Mouse (Mus musculus) liver, embryonic 12.5 days (tissue): ENCODE measurements around the gene Timp4. TPM values are rescaled to one million over a fixed set of nuclear protein-coding genes. Genes with fewer than 3 reads are reported as not detected.
A peak's percentile ranks its signal among the peaks of the same experiment; 100 is the strongest.

Experiments used
- ATAC-seq: fragments of 200-750 bp; cut with Nextera tagmentation; 2 replicates; pipeline ENCODE4 v1.8.0; 2017; ENCODE audit warnings: moderate number of reproducible peaks, mild to moderate bottlenecking, moderate library complexity
- H3K27ac ChIP-seq: fragments of 300-500 bp; sonication (generic); 2 replicates; pipeline ENCODE4 v1.5.1; 2016; ENCODE audit warnings: mild to moderate bottlenecking
- H3K27me3 ChIP-seq: fragments of 300-500 bp; sonication (generic); replicated peaks from 2 replicates; pipeline ENCODE4 v1.6.1; 2016; ENCODE audit warnings: mild to moderate bottlenecking, moderate library complexity
- H3K36me3 ChIP-seq: fragments of 300-500 bp; sonication (generic); 2 replicates; pipeline ENCODE4 v1.6.1; 2016; ENCODE audit warnings: mild to moderate bottlenecking, moderate library complexity
- H3K4me1 ChIP-seq: fragments of 300-500 bp; sonication (generic); 2 replicates; pipeline ENCODE4 v1.6.1; 2016
- H3K4me2 ChIP-seq: fragments of 300-500 bp; sonication (generic); 2 replicates; pipeline ENCODE4 v1.6.1; 2016; ENCODE audit warnings: mild to moderate bottlenecking, moderate library complexity
- H3K4me3 ChIP-seq: fragments of 300-500 bp; sonication (generic); 2 replicates; pipeline ENCODE4 v1.5.1; 2016; ENCODE audit warnings: mild to moderate bottlenecking, moderate library complexity
- H3K9ac ChIP-seq: fragments of 300-500 bp; sonication (generic); 2 replicates; pipeline ENCODE4 v1.6.1; 2016; ENCODE audit warnings: mild to moderate bottlenecking, moderate library complexity
- H3K9me3 ChIP-seq: fragments of 300-500 bp; sonication (generic); replicated peaks from 2 replicates; pipeline ENCODE4 v1.6.1; 2016; ENCODE audit warnings: mild to moderate bottlenecking, moderate library complexity
- WGBS: fragments of 180-500 bp; shearing (Covaris S2); methylation state at CpG from one replicate; pipeline ENCODE4 v1.1.7; 2016; ENCODE audit not compliant: insufficient replicate concordance; 5-methylcytosine and 5-hydroxymethylcytosine counted together
- polyA plus RNA-seq: library from polyadenylated mRNA; unstranded; fragments of >200 nt; fragmentation: Nextera tagmentation; extraction: Ambion mirVana; gene quantifications from 2 replicates; pipeline ENCODE4 v1.2.1, GENCODE M21; 2016

Gene Timp4
- polyA plus RNA-seq = 0.02 TPM in 1 of 2 replicates, not detected in the other

DNA sequence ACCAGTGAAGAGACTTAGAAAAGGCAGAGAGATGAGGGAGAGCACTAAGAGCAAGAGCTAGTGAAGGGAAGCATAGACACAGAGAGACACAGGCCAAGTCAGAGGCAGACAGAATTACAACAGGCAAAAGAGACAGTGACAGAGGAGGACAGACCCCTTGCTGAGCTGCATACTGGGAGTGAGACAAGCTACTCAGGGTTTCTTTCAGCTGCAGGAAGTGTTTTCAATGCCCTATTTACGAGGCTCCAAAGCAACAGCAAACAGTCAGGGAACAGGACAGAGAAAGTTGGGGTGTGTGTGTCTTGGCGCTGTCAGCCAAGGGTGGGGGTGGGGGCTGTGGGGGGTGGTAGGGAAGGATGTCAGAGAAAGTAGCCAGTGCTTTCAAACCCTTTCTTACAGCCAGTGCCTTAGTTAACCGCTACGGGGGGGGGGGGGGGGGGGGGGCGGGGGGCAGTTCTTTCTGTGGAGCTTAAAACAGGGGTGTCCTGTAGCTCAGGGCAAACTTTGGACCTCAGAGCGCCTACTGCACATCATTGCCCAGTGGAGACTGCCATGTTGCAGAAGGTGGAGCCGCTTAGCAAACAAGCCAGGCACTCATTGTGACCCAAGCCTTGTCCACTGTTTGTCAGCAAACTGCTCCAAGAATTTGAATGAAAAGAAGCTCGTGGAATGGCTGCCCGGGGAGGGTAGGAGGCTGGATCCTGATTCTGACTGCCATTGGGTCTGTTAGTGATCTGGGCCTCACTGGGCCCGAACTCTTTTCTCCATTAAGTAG is at the start of gene Timp4:
TSS of gene Timp4 (minus strand) at position 107 of the 775 bp plus-strand sequence.
- Histone ChIP-seq H3K36me3 (no peaks in the 10 kb centered on the region), H3K4me1 (0 out of 2 replicates have a peak, but pooled peaks cover 4% of the 10 kb centered on the region), H3K27me3 (0 out of 2 replicates have a peak, but pooled peaks cover 6% of the 10 kb centered on the region), H3K27ac (no peak within 1 kb of the TSS), H3K4me2 (peak within 1 kb of the TSS; percentile 36), H3K9me3 (no peaks in the 10 kb centered on the region), H3K4me3 (no peak within 1 kb of the TSS), H3K9ac (no peak within 1 kb of the TSS)
- 46% methylated on average over 7 of the region's 10 CpGs for WGBS
- ATAC-seq = no peak

GRCm38 (mm10) chr6:115293877-115294276 is 41.9 kb upstream of the Timp4 start:
- Histone ChIP-seq H3K4me2 (no peak overlapping the region), H3K9me3 (no peaks in the 10 kb centered on the region), H3K27ac (no peak overlapping the region), H3K4me1 (no peaks in the 10 kb centered on the region), H3K9ac (no peak overlapping the region), H3K4me3 (no peak overlapping the region), H3K27me3 (no peaks in the 10 kb centered on the region), H3K36me3 (no peaks in the 10 kb centered on the region)
- 69% methylated on average over 2 of the region's 2 CpGs for WGBS
- no peak for ATAC-seq

GRCm38 (mm10) chr6:115292621-115293020 is 40.6 kb upstream of the Timp4 start:
- Histone ChIP-seq H3K27me3 (no peaks in the 10 kb centered on the region), H3K4me3 (no peak overlapping the region), H3K27ac (no peak overlapping the region), H3K9ac (no peak overlapping the region), H3K4me2 (no peak overlapping the region), H3K36me3 (no peaks in the 10 kb centered on the region), H3K9me3 (no peaks in the 10 kb centered on the region), H3K4me1 (no peaks in the 10 kb centered on the region)
- ATAC-seq = no peak
- WGBS = 59% methylated on average over 6 of the region's 6 CpGs

- no peaks in the 10 kb centered on the region for H3K9me3 ChIP-seq
- WGBS = 73% methylated on average over 6 of the region's 6 CpGs
Measured at GRCm38 (mm10) chr6:115291823-115292222, 39.8 kb upstream of the Timp4 start.

DNA sequence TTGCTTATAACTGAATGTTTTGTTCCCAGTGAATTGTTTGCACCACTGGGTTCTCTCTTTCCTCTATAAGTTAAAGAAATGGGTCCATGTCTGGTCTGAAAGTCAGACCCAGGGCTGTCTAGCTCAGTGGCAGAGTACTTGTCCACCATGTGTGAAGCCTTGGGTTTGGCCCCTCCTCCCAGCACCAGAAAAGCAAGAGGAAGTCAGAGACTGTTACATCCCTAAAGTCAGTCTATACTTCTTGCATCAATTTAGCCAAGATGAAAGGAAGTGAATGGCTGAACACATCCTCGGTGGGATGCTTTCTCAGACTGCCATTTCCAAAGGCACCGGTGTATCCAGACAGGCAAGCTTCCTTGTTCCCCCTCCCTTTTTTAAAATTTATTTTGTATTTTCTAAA is 39.1 kb upstream of the Timp4 start:
- H3K9me3 ChIP-seq = no peaks in the 10 kb centered on the region
- WGBS = 50% methylated on average over 2 of the region's 2 CpGs
- H3K9ac ChIP-seq = no peak overlapping the region
- no peaks in the 10 kb centered on the region for H3K27me3 ChIP-seq
- H3K27ac ChIP-seq = no peak overlapping the region
- no peak overlapping the region for H3K4me3 ChIP-seq
- no peak for ATAC-seq
- H3K4me1 ChIP-seq = no peaks in the 10 kb centered on the region
- no peaks in the 10 kb centered on the region for H3K36me3 ChIP-seq
- H3K4me2 ChIP-seq = no peak overlapping the region

More at GRCm38 (mm10) chr6:115291823-115292222, 39.8 kb upstream of the Timp4 start:
- no peak overlapping the region for H3K4me2 ChIP-seq
- no peak for ATAC-seq
- H3K27me3 ChIP-seq = no peaks in the 10 kb centered on the region
- H3K27ac ChIP-seq = no peak overlapping the region
- no peaks in the 10 kb centered on the region for H3K4me1 ChIP-seq
- no peak overlapping the region for H3K9ac ChIP-seq
- H3K36me3 ChIP-seq = no peaks in the 10 kb centered on the region
- H3K4me3 ChIP-seq = no peak overlapping the region

- Histone ChIP-seq H3K4me2 (no peak overlapping the region), H3K4me3 (no peak overlapping the region), H3K36me3 (no peaks in the 10 kb centered on the region), H3K4me1 (no peaks in the 10 kb centered on the region), H3K27ac (no peak overlapping the region), H3K9ac (no peak overlapping the region), H3K27me3 (no peaks in the 10 kb centered on the region), H3K9me3 (no peaks in the 10 kb centered on the region)
- whole genome bisulfite sequencing = 45% methylated on average over 5 of the region's 5 CpGs
- no peak for ATAC-seq
Measured at GRCm38 (mm10) chr6:115290561-115290960, 38.6 kb upstream of the Timp4 start.

DNA sequence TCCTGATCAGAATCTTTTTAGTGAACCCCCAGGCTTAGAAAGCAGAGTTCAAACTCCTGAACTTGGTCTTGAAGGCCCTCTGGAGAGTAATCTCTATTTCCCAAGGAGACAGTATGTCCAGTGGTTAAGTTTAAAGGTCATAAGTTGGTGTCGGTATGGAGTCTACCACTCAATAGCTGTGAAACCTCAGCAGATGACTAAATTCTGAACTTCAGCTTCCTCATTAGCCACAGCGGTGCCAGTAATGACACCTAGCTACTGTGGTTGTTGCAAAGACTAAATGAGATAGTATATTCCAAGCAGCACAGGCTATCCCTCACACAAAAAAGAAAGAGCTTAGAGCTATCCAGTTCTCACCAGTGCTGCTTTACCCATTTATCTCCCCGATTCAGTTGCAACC is 36.2 kb upstream of the Timp4 start:
- H3K36me3 ChIP-seq = no peaks in the 10 kb centered on the region
- no peak overlapping the region for H3K4me3 ChIP-seq
- H3K27me3 ChIP-seq = no peaks in the 10 kb centered on the region
- H3K4me1 ChIP-seq = no peaks in the 10 kb centered on the region
- no peak overlapping the region for H3K4me2 ChIP-seq
- no peaks in the 10 kb centered on the region for H3K9me3 ChIP-seq
- ATAC-seq = no peak
- 70% methylated on average over 3 of the region's 3 CpGs for WGBS
- H3K9ac ChIP-seq = no peak overlapping the region
- no peak overlapping the region for H3K27ac ChIP-seq

- no peaks in the 10 kb centered on the region for H3K4me1 ChIP-seq
- H3K36me3 ChIP-seq = no peaks in the 10 kb centered on the region
- no peak overlapping the region for H3K4me3 ChIP-seq
- no peak overlapping the region for H3K27ac ChIP-seq
- 70% methylated on average over 6 of the region's 6 CpGs for WGBS
- H3K9me3 ChIP-seq = no peaks in the 10 kb centered on the region
- H3K27me3 ChIP-seq = no peaks in the 10 kb centered on the region
- no peak overlapping the region for H3K4me2 ChIP-seq
- no peak for ATAC-seq
- H3K9ac ChIP-seq = no peak overlapping the region
Measured at GRCm38 (mm10) chr6:115286441-115286840, 34.4 kb upstream of the Timp4 start.

DNA sequence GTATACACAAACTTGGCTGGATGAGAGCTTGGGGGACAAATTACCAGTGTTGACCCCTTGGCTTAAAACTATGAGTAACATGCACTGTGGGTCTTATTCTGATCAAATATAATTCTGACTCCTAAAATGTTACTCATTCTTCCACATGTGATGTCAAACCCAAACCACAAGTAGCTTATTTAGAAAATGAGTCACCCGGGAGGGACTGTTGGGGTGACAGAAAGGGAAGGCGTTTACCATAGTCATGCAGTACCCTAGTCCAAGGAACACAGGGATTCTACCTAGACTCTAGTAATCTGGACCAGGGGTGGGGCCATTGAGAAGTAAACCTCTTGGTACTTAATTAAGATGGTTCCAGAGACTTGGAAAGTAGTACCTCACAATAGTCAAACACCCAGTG is 32.1 kb upstream of the Timp4 start:
- H3K4me1 ChIP-seq = no peaks in the 10 kb centered on the region
- no peak overlapping the region for H3K27ac ChIP-seq
- no peak overlapping the region for H3K9ac ChIP-seq
- H3K27me3 ChIP-seq = no peaks in the 10 kb centered on the region
- H3K36me3 ChIP-seq = no peaks in the 10 kb centered on the region
- ATAC-seq = no peak
- no peaks in the 10 kb centered on the region for H3K9me3 ChIP-seq
- no peak overlapping the region for H3K4me2 ChIP-seq
- WGBS = 59% methylated on average over 2 of the region's 2 CpGs
- no peak overlapping the region for H3K4me3 ChIP-seq

- Histone ChIP-seq H3K9me3 (no peaks in the 10 kb centered on the region), H3K27me3 (0 out of 2 replicates have a peak, but pooled peaks cover 5% of the 10 kb centered on the region), H3K4me3 (no peak overlapping the region), H3K27ac (no peak overlapping the region), H3K4me1 (0 out of 2 replicates have a peak, but pooled peaks cover 3% of the 10 kb centered on the region), H3K36me3 (no peaks in the 10 kb centered on the region), H3K9ac (no peak overlapping the region), H3K4me2 (no peak overlapping the region)
- 49% methylated on average over 2 of the region's 2 CpGs for WGBS
- no peak for ATAC-seq
Measured at GRCm38 (mm10) chr6:115279639-115280038, 27.6 kb upstream of the Timp4 start.

DNA sequence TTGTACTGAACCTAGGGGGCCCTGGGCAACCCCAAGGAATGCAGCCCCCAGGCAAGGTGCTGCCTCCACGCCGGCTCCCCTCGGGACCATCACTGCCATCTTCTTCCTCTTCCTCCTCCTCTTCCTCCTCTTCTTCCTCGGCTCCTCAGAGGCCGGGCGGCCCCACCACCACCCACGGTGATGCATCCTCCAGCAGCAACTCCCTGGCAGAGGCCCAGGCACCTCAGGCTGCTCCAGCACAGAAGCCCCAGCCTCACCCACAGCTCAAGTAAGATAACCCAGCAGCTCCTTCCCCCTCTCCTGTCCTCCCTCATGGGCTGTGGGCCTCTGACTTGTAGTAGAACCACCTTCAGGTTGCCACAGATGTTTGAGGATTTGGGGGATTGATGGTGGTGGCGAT is 26.1 kb upstream of the Timp4 start:
- 0 out of 2 replicates have a peak, but pooled peaks cover 3% of the 10 kb centered on the region for H3K4me1 ChIP-seq
- H3K4me2 ChIP-seq = no peak overlapping the region
- 59% methylated on average over 8 of the region's 8 CpGs for WGBS
- no peaks in the 10 kb centered on the region for H3K36me3 ChIP-seq
- H3K9me3 ChIP-seq = no peaks in the 10 kb centered on the region
- 0 out of 2 replicates have a peak, but pooled peaks cover 5% of the 10 kb centered on the region for H3K27me3 ChIP-seq
- ATAC-seq = no peak
- no peak overlapping the region for H3K27ac ChIP-seq
- H3K4me3 ChIP-seq = no peak overlapping the region
- no peak overlapping the region for H3K9ac ChIP-seq

- Histone ChIP-seq H3K9ac (no peak overlapping the region), H3K9me3 (no peaks in the 10 kb centered on the region), H3K27ac (no peak overlapping the region), H3K36me3 (no peaks in the 10 kb centered on the region), H3K4me2 (no peak overlapping the region), H3K27me3 (0 out of 2 replicates have a peak, but pooled peaks cover 9% of the 10 kb centered on the region), H3K4me1 (0 out of 2 replicates have a peak, but pooled peaks cover 3% of the 10 kb centered on the region), H3K4me3 (no peak overlapping the region)
- ATAC-seq = no peak
- 77% methylated on average over 10 of the region's 10 CpGs for WGBS
Measured at GRCm38 (mm10) chr6:115275116-115275815, 23.3 kb upstream of the Timp4 start.
